Mouse (Mus musculus): ENCODE measurements around the gene Slc37a3. TPM values are rescaled to one million over a fixed set of nuclear protein-coding genes. Genes with fewer than 3 reads are reported as not detected.

Slc37a3 gene
- polyA plus RNA-seq, 1 experiment from 2014 or later: 57.3 TPM

DNA sequence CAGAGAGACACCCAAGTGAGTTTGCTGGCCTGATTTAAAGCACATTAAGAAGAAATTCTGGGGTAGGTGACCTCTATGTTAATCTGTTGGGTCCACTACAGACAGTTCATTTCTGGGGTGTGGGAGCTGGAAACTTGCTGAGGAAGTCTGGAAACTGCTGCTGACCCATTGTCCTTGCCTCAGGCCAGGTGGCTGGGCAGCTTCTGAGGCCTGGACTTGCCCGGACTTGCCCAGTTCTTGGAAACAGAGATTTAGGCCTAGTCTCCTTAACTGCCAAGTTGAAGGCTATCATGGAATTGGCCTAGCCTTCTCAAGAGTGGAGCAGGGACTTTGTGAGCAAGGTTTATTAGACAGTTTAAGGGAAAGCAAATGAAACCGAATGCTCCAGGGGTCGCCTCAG lies 92.6 kb downstream of the Slc37a3 start:
- no peak overlapping the region for H3K9ac ChIP-seq (ENCODE audit: low read depth, low read length)
- ATAC-seq (ENCODE audit: low read depth): no peak
- no peaks in the 10 kb centered on the region for H3K36me3 ChIP-seq (ENCODE audit: control insufficient read depth, insufficient read depth, low read length)
- H3K4me2 ChIP-seq (ENCODE audit: low read depth, low read length): no peak overlapping the region
- no peak overlapping the region for H3K27ac ChIP-seq (replicated peaks; ENCODE audit: low read depth, low read length)
- H3K4me3 ChIP-seq (ENCODE audit: low read depth, low read length): no peak overlapping the region
- WGBS: 86% methylated on average over 3 of the region's 3 CpGs
- no peaks in the 10 kb centered on the region for H3K27me3 ChIP-seq (replicated peaks; ENCODE audit: control insufficient read depth, insufficient read depth, low read length)
- no peaks in the 10 kb centered on the region for H3K9me3 ChIP-seq (ENCODE audit: control insufficient read depth, low read length)
- no peak for DNase-seq (ENCODE audit: low spot score)
- H3K4me1 ChIP-seq (ENCODE audit: control insufficient read depth, insufficient read depth, low read length): peaks cover 5% of the 10 kb centered on the region

Other genes with a start within 250 kb of the Slc37a3 start
- 5.5 and 6.0 TPM in 2 replicates for gene Kdm7a, start 170.9 kb downstream of the Slc37a3 start, polyA plus RNA-seq (2014; fragmentation: Nextera tagmentation; extraction: Ambion mirVana)
- 0.93 and 1.8 TPM in 2 replicates for gene Rab19, start 3.5 kb upstream of the Slc37a3 start, polyA plus RNA-seq (2014; fragmentation: Nextera tagmentation; extraction: Ambion mirVana)
- 67.1 and 72.4 TPM in 2 replicates for gene Mkrn1, start 42.8 kb upstream of the Slc37a3 start, polyA plus RNA-seq (2014; fragmentation: Nextera tagmentation; extraction: Ambion mirVana)
- 24.0 and 28.4 TPM in 2 replicates for gene Dennd2a, start 180.2 kb upstream of the Slc37a3 start, polyA plus RNA-seq (2014; fragmentation: Nextera tagmentation; extraction: Ambion mirVana)
- gene Adck2, start 196.2 kb upstream of the Slc37a3 start, polyA plus RNA-seq (2014; fragmentation: Nextera tagmentation; extraction: Ambion mirVana): 27.3 and 32.8 TPM in 2 replicates
- gene Gm42420, start 208.1 kb upstream of the Slc37a3 start, polyA plus RNA-seq (2014; fragmentation: Nextera tagmentation; extraction: Ambion mirVana): not detected in 2 replicates
- 343 and 390 TPM in 2 replicates for gene Ndufb2, start 214.9 kb upstream of the Slc37a3 start, polyA plus RNA-seq (2014; fragmentation: Nextera tagmentation; extraction: Ambion mirVana)

Measured in embryonic facial prominence, embryonic 14.5 days (tissue).